Mouse (Mus musculus): ENCODE data around the gene Ifnl2. TPM values are rescaled to one million over a fixed set of nuclear protein-coding genes. Genes with fewer than 3 reads are reported as not detected.
"Not testable (repeated sequence)": the region's sequence is repeated elsewhere in the genome, so short reads cannot be mapped to it uniquely, and the experiment has no call there.

Ifnl2 gene
- polyA plus RNA-seq, 1 experiment, result not detected

DNA sequence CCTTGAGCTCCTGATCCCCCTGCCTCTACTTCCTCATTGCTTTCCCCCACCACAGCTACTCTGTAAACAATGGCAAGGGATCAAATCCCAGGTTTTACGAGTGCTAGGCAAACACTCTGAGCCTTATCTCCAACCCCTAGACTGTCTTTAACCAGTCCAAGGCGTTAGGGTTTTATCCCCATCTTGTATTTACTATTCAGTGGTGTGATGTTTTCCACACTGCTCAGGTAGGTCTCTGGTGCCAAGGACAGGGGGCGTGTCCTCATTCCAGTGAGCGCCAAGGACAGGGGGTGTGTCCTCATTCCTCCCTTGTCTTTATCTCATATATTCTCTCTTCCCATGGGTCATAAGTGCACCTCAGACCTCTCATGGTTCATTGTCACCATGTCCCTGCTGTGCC, 30.3 kb upstream of the Ifnl2 start, which contains the start of gene Sycn:
TSS of gene Sycn (plus strand) at position 360 of the 400 bp plus-strand sequence.
- TF ChIP-seq EP300 (IDR thresholded peaks at IDR 0.05; ENCODE audit: insufficient read depth, low read depth, low read length) (no peak), POLR2A (IDR thresholded peaks at IDR 0.05; ENCODE audit: insufficient read depth, low read length) (no peak), CTCF (IDR thresholded peaks at IDR 0.05; ENCODE audit: low read depth, low read length) (no peak)
- H3K9ac ChIP-seq (ENCODE audit: low read depth, poor library complexity, severe bottlenecking), result no peak within 1 kb of the TSS
- H3K9me3 ChIP-seq (replicated peaks; ENCODE audit: control insufficient read depth, insufficient read depth, low read length, poor library complexity, severe bottlenecking), result no peaks in the 10 kb centered on the region

DNA sequence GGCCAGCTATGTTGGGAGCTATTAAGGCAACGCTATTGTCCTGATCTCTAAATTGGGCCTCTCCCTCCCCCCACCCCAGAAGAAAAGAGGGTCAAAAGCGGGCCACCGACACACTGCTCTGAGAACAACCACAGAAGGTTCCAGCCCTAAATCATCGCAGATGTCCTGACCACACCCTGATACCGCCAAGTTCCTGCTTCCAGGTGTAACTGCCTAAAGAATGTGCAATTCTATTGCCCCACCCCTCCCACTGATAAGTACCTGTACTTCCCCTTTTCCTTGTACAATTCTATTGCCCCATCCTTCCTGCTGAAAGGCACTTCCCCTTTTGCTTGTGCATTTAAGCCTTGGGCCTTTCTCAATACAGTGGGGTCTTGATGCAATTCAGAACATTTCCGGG, 28.6 kb upstream of the Ifnl2 start:
- not testable (repeated sequence) for H3K9ac ChIP-seq (ENCODE audit: low read depth, poor library complexity, severe bottlenecking); H3K27ac ChIP-seq (ENCODE audit: insufficient read depth, low read length); H3K36me3 ChIP-seq (ENCODE audit: control insufficient read depth, insufficient read depth, low read length, poor library complexity, severe bottlenecking); H3K27me3 ChIP-seq (ENCODE audit: control insufficient read depth, insufficient read depth, low read length, poor library complexity, severe bottlenecking); H3K4me3 ChIP-seq (ENCODE audit: low read depth, low read length); H3K4me1 ChIP-seq (ENCODE audit: control insufficient read depth, insufficient read depth, low read length); H3K9me3 ChIP-seq (replicated peaks; ENCODE audit: control insufficient read depth, insufficient read depth, low read length, poor library complexity, severe bottlenecking)

More for the DNA sequence above, 30.3 kb upstream of the Ifnl2 start, which contains the start of gene Sycn:
- H3K36me3 ChIP-seq (ENCODE audit: control insufficient read depth, insufficient read depth, low read length, poor library complexity, severe bottlenecking), result no peaks in the 10 kb centered on the region
- H3K4me1 ChIP-seq (ENCODE audit: control insufficient read depth, insufficient read depth, low read length), result no peaks in the 10 kb centered on the region
- no peak within 1 kb of the TSS for H3K27ac ChIP-seq (ENCODE audit: insufficient read depth, low read length)
- no peaks in the 10 kb centered on the region for H3K27me3 ChIP-seq (ENCODE audit: control insufficient read depth, insufficient read depth, low read length, poor library complexity, severe bottlenecking)
- H3K4me3 ChIP-seq (ENCODE audit: low read depth, low read length), result no peak within 1 kb of the TSS

DNA sequence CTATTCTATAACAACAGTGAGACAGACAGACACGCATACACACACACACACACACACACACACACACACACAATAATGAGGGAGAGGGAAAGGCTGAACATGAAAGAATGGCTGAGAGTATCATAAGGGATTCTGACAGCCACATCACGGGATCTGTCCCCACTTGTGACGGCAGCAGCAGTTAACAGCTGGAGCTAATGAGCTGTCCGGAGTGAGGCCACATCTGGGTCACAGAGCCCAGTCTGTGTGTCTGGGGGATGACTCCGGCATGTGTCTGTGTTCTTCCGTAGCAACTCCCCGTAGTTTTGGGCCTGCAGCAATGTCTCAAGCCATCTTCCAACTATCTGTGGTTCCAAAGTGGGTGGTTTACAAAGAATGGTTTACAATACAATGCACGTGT, 21.8 kb upstream of the Ifnl2 start:
- no peak overlapping the region for H3K4me3 ChIP-seq (ENCODE audit: low read depth, low read length)
- H3K9me3 ChIP-seq (replicated peaks; ENCODE audit: control insufficient read depth, insufficient read depth, low read length, poor library complexity, severe bottlenecking), result no peaks in the 10 kb centered on the region
- no peak overlapping the region for H3K27ac ChIP-seq (ENCODE audit: insufficient read depth, low read length)
- no peaks in the 10 kb centered on the region for H3K4me1 ChIP-seq (ENCODE audit: control insufficient read depth, insufficient read depth, low read length)
- H3K36me3 ChIP-seq (ENCODE audit: control insufficient read depth, insufficient read depth, low read length, poor library complexity, severe bottlenecking), result no peaks in the 10 kb centered on the region
- H3K27me3 ChIP-seq (ENCODE audit: control insufficient read depth, insufficient read depth, low read length, poor library complexity, severe bottlenecking), result no peaks in the 10 kb centered on the region
- H3K9ac ChIP-seq (ENCODE audit: low read depth, poor library complexity, severe bottlenecking), result no peak overlapping the region
- TF ChIP-seq EP300 (IDR thresholded peaks at IDR 0.05; ENCODE audit: insufficient read depth, low read depth, low read length) (no peak), CTCF (IDR thresholded peaks at IDR 0.05; ENCODE audit: low read depth, low read length) (no peak), POLR2A (IDR thresholded peaks at IDR 0.05; ENCODE audit: insufficient read depth, low read length) (no peak)

DNA sequence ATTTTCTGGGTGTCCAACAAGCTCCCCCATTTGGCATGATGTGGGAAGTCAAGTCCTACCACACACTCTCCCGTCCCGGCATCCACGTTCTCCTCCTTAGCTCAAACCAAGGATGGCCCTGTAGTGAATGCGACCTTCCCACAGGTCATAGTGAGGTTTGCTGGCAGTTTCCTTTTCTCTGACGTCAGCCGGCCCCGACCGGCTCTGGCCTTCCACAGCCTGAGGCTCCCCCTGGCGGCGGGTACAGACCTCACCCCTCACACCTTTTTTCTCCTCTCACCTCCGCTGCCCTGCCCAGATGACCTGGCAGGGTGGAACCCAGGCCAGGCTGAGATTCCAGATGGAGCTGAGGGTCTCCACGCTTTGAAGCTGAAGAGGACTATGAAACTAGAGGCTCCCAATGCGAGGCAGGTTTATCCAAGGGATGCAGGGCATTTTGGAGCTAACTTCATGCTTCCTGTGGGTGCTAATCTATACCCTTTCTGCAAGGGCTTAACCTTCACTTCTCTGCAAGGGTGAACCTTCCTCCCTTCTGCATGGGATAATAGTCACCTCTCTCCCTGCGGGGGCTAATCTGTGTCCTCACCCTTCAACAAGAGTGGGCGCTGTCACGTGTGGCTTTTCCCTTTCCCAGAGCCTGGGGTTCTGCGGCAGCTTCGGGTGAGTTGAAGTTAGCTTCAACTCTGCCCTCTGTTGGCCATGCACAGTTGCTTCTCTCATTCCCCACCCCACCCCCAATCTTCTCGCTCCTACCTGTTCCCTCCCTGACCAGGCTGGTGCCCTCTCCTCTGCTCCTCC, 17.9 kb upstream of the Ifnl2 start:
- no peaks in the 10 kb centered on the region for H3K36me3 ChIP-seq (ENCODE audit: control insufficient read depth, insufficient read depth, low read length, poor library complexity, severe bottlenecking)
- no peak overlapping the region for H3K27ac ChIP-seq (ENCODE audit: insufficient read depth, low read length)
- no peaks in the 10 kb centered on the region for H3K27me3 ChIP-seq (ENCODE audit: control insufficient read depth, insufficient read depth, low read length, poor library complexity, severe bottlenecking)

GRCm38 (mm10) chr7:28522536-28522935, 12.3 kb upstream of the Ifnl2 start, which contains the start of gene Ifnl3:
Gene Ifnl3, plus strand, starts transcription at chr7:28522836.
- not testable (repeated sequence) for H3K9ac ChIP-seq (ENCODE audit: low read depth, poor library complexity, severe bottlenecking); H3K4me3 ChIP-seq (ENCODE audit: low read depth, low read length); H3K4me1 ChIP-seq (ENCODE audit: control insufficient read depth, insufficient read depth, low read length); H3K9me3 ChIP-seq (replicated peaks; ENCODE audit: control insufficient read depth, insufficient read depth, low read length, poor library complexity, severe bottlenecking); H3K36me3 ChIP-seq (ENCODE audit: control insufficient read depth, insufficient read depth, low read length, poor library complexity, severe bottlenecking); H3K27ac ChIP-seq (ENCODE audit: insufficient read depth, low read length); H3K27me3 ChIP-seq (ENCODE audit: control insufficient read depth, insufficient read depth, low read length, poor library complexity, severe bottlenecking)

More for the DNA sequence above, 17.9 kb upstream of the Ifnl2 start:
- TF ChIP-seq CTCF (IDR thresholded peaks at IDR 0.05; ENCODE audit: low read depth, low read length) (peak; percentile 86), POLR2A (IDR thresholded peaks at IDR 0.05; ENCODE audit: insufficient read depth, low read length) (no peak), EP300 (IDR thresholded peaks at IDR 0.05; ENCODE audit: insufficient read depth, low read depth, low read length) (0 out of 2 replicates have a peak, but pooled peaks have one; percentile 24)
- H3K4me1 ChIP-seq (ENCODE audit: control insufficient read depth, insufficient read depth, low read length), result no peaks in the 10 kb centered on the region
- H3K4me3 ChIP-seq (ENCODE audit: low read depth, low read length), result no peak overlapping the region
- H3K9me3 ChIP-seq (replicated peaks; ENCODE audit: control insufficient read depth, insufficient read depth, low read length, poor library complexity, severe bottlenecking), result no peaks in the 10 kb centered on the region
- H3K9ac ChIP-seq (ENCODE audit: low read depth, poor library complexity, severe bottlenecking), result no peak overlapping the region

- Histone ChIP-seq H3K27ac (ENCODE audit: insufficient read depth, low read length) (no peak overlapping the region), H3K9me3 (replicated peaks; ENCODE audit: control insufficient read depth, insufficient read depth, low read length, poor library complexity, severe bottlenecking) (no peaks in the 10 kb centered on the region), H3K4me1 (ENCODE audit: control insufficient read depth, insufficient read depth, low read length) (no peaks in the 10 kb centered on the region), H3K9ac (ENCODE audit: low read depth, poor library complexity, severe bottlenecking) (no peak overlapping the region), H3K36me3 (ENCODE audit: control insufficient read depth, insufficient read depth, low read length, poor library complexity, severe bottlenecking) (no peaks in the 10 kb centered on the region), H3K27me3 (ENCODE audit: control insufficient read depth, insufficient read depth, low read length, poor library complexity, severe bottlenecking) (no peaks in the 10 kb centered on the region), H3K4me3 (ENCODE audit: low read depth, low read length) (no peak overlapping the region)
- TF ChIP-seq CTCF (IDR thresholded peaks at IDR 0.05; ENCODE audit: low read depth, low read length) (no peak), POLR2A (IDR thresholded peaks at IDR 0.05; ENCODE audit: insufficient read depth, low read length) (no peak), EP300 (IDR thresholded peaks at IDR 0.05; ENCODE audit: insufficient read depth, low read depth, low read length) (no peak)
Observed at GRCm38 (mm10) chr7:28511441-28511840, 1.2 kb upstream of the Ifnl2 start.

GRCm38 (mm10) chr7:28509121-28509520, 1.1 kb downstream of the Ifnl2 start:
- not testable (repeated sequence) for H3K9me3 ChIP-seq (replicated peaks; ENCODE audit: control insufficient read depth, insufficient read depth, low read length, poor library complexity, severe bottlenecking); H3K36me3 ChIP-seq (ENCODE audit: control insufficient read depth, insufficient read depth, low read length, poor library complexity, severe bottlenecking); H3K4me1 ChIP-seq (ENCODE audit: control insufficient read depth, insufficient read depth, low read length); H3K27me3 ChIP-seq (ENCODE audit: control insufficient read depth, insufficient read depth, low read length, poor library complexity, severe bottlenecking); H3K4me3 ChIP-seq (ENCODE audit: low read depth, low read length); H3K27ac ChIP-seq (ENCODE audit: insufficient read depth, low read length); H3K9ac ChIP-seq (ENCODE audit: low read depth, poor library complexity, severe bottlenecking)
